Mouse (Mus musculus): Measurements from ENCODE around the gene Neurl1b.

The Neurl1b gene

GRCm38 (mm10) chr17:26490910-26491309 lies 76.3 kb downstream of the Neurl1b start:
- DNase-seq (ENCODE audit: low read depth, low spot score) = no peak

- DNase-seq (ENCODE audit: low read depth, low spot score) = no peak
Observed at GRCm38 (mm10) chr17:26492246-26492645, 77.6 kb downstream of the Neurl1b start.

- no peak for DNase-seq (ENCODE audit: low read depth, low spot score)
Observed at GRCm38 (mm10) chr17:26494642-26495468, 80.2 kb downstream of the Neurl1b start.
